Mouse (Mus musculus): ENCODE measurements around the gene Btbd8. TPM values are rescaled to one million over a fixed set of nuclear protein-coding genes. Genes with fewer than 3 reads are reported as not detected.
A peak's percentile ranks its signal among the peaks of the same experiment; 100 is the strongest.

The Btbd8 gene
- polyA plus RNA-seq, 1 experiment from 2014 or later: 4.7 TPM

GRCm38 (mm10) chr5:107498806-107499310 lies 61.1 kb downstream of the Btbd8 start:
- WGBS: 69% methylated on average over 5 of the region's 5 CpGs
- no peak overlapping the region for H3K27ac ChIP-seq (ENCODE audit: low read depth)
- no peak overlapping the region for H3K4me2 ChIP-seq (ENCODE audit: low read length)
- DNase-seq (ENCODE audit: low spot score): no peak
- H3K4me3 ChIP-seq (ENCODE audit: low read depth, low read length): 0 out of 2 replicates have a peak overlapping the region, but pooled peaks have one; percentile 1
- no peaks in the 10 kb centered on the region for H3K36me3 ChIP-seq (ENCODE audit: control insufficient read depth, insufficient read depth, low read length)
- no peaks in the 10 kb centered on the region for H3K9me3 ChIP-seq (ENCODE audit: control insufficient read depth, low read length)
- H3K9ac ChIP-seq (ENCODE audit: low read length): no peak overlapping the region
- H3K4me1 ChIP-seq (replicated peaks; ENCODE audit: control insufficient read depth, insufficient read depth, low read length): no peaks in the 10 kb centered on the region
- no peaks in the 10 kb centered on the region for H3K27me3 ChIP-seq (replicated peaks; ENCODE audit: control insufficient read depth, insufficient read depth, low read length)
- ATAC-seq (replicated peaks; ENCODE audit: low FRiP score, low TSS enrichment, low read depth): no peak

- no peak overlapping the region for H3K27ac ChIP-seq (ENCODE audit: low read depth)
- ATAC-seq (replicated peaks; ENCODE audit: low FRiP score, low TSS enrichment, low read depth) (no peak), DNase-seq (ENCODE audit: low spot score) (no peak)
- H3K4me2 ChIP-seq (ENCODE audit: low read length): no peak overlapping the region
- no peaks in the 10 kb centered on the region for H3K27me3 ChIP-seq (replicated peaks; ENCODE audit: control insufficient read depth, insufficient read depth, low read length)
- H3K4me3 ChIP-seq (ENCODE audit: low read depth, low read length): no peak overlapping the region
- H3K9ac ChIP-seq (ENCODE audit: low read length): no peak overlapping the region
- H3K36me3 ChIP-seq (ENCODE audit: control insufficient read depth, insufficient read depth, low read length): no peaks in the 10 kb centered on the region
- no peaks in the 10 kb centered on the region for H3K9me3 ChIP-seq (ENCODE audit: control insufficient read depth, low read length)
- H3K4me1 ChIP-seq (replicated peaks; ENCODE audit: control insufficient read depth, insufficient read depth, low read length): no peaks in the 10 kb centered on the region
- 90% methylated on average over 5 of the region's 5 CpGs for WGBS
These were observed 62.2 kb downstream of the Btbd8 start for GRCm38 (mm10) chr5:107499891-107500535.

- Histone ChIP-seq H3K9me3 (ENCODE audit: control insufficient read depth, low read length) (no peaks in the 10 kb centered on the region), H3K36me3 (ENCODE audit: control insufficient read depth, insufficient read depth, low read length) (no peaks in the 10 kb centered on the region; the same call in 1 of the 2 replicates), H3K9ac (ENCODE audit: low read length) (no peak overlapping the region), H3K4me3 (ENCODE audit: low read depth, low read length) (no peak overlapping the region), H3K27me3 (replicated peaks; ENCODE audit: control insufficient read depth, insufficient read depth, low read length) (no peaks in the 10 kb centered on the region), H3K4me2 (ENCODE audit: low read length) (no peak overlapping the region), H3K4me1 (replicated peaks; ENCODE audit: control insufficient read depth, insufficient read depth, low read length) (no peaks in the 10 kb centered on the region), H3K27ac (ENCODE audit: low read depth) (no peak overlapping the region)
- ATAC-seq (replicated peaks; ENCODE audit: low FRiP score, low TSS enrichment, low read depth) (no peak), DNase-seq (ENCODE audit: low spot score) (no peak)
- WGBS: 75% methylated on average over 1 of the region's 1 CpGs
These were observed 62.9 kb downstream of the Btbd8 start for GRCm38 (mm10) chr5:107500741-107501140.

- no peaks in the 10 kb centered on the region for H3K4me1 ChIP-seq (replicated peaks; ENCODE audit: control insufficient read depth, insufficient read depth, low read length)
- H3K9ac ChIP-seq (ENCODE audit: low read length): no peak within 1 kb of the TSS
- H3K4me3 ChIP-seq (ENCODE audit: low read depth, low read length): no peak within 1 kb of the TSS
- WGBS: 72% methylated on average over 4 of the region's 4 CpGs
- H3K36me3 ChIP-seq (ENCODE audit: control insufficient read depth, insufficient read depth, low read length): peaks cover 4% of the 10 kb centered on the region; the same call in 1 of the 2 replicates
- no peak within 1 kb of the TSS for H3K4me2 ChIP-seq (ENCODE audit: low read length)
- H3K9me3 ChIP-seq (ENCODE audit: control insufficient read depth, low read length): no peaks in the 10 kb centered on the region
- no peak for ATAC-seq (replicated peaks; ENCODE audit: low FRiP score, low TSS enrichment, low read depth)
- DNase-seq (ENCODE audit: low spot score): no peak
- no peak within 1 kb of the TSS for H3K27ac ChIP-seq (ENCODE audit: low read depth)
- H3K27me3 ChIP-seq (replicated peaks; ENCODE audit: control insufficient read depth, insufficient read depth, low read length): no peaks in the 10 kb centered on the region
These were observed 69.5 kb downstream of the Btbd8 start, which contains the start of gene Gm42669 for GRCm38 (mm10) chr5:107507321-107507720. Gene Gm42669, plus strand, starts transcription at chr5:107507621.

- Histone ChIP-seq H3K27me3 (replicated peaks; ENCODE audit: control insufficient read depth, insufficient read depth, low read length) (no peaks in the 10 kb centered on the region), H3K9ac (ENCODE audit: low read length) (no peak overlapping the region), H3K4me3 (ENCODE audit: low read depth, low read length) (no peak overlapping the region), H3K36me3 (ENCODE audit: control insufficient read depth, insufficient read depth, low read length) (peaks cover 4% of the 10 kb centered on the region; the same call in 1 of the 2 replicates), H3K4me1 (replicated peaks; ENCODE audit: control insufficient read depth, insufficient read depth, low read length) (no peaks in the 10 kb centered on the region), H3K9me3 (ENCODE audit: control insufficient read depth, low read length) (no peaks in the 10 kb centered on the region), H3K27ac (ENCODE audit: low read depth) (no peak overlapping the region), H3K4me2 (ENCODE audit: low read length) (no peak overlapping the region)
- WGBS: 84% methylated on average over 10 of the region's 10 CpGs
- ATAC-seq (replicated peaks; ENCODE audit: low FRiP score, low TSS enrichment, low read depth) (no peak), DNase-seq (ENCODE audit: low spot score) (no peak)
These were observed 72.7 kb downstream of the Btbd8 start for GRCm38 (mm10) chr5:107510503-107510902.

GRCm38 (mm10) chr5:107511326-107511725 lies 73.5 kb downstream of the Btbd8 start:
- H3K4me2 ChIP-seq (ENCODE audit: low read length): no peak overlapping the region
- H3K36me3 ChIP-seq (ENCODE audit: control insufficient read depth, insufficient read depth, low read length): 0 out of 2 replicates have a peak, but pooled peaks cover 4% of the 10 kb centered on the region
- no peak overlapping the region for H3K27ac ChIP-seq (ENCODE audit: low read depth)
- WGBS: 40% methylated on average over 2 of the region's 2 CpGs
- H3K4me3 ChIP-seq (ENCODE audit: low read depth, low read length): no peak overlapping the region
- no peak overlapping the region for H3K9ac ChIP-seq (ENCODE audit: low read length)
- H3K4me1 ChIP-seq (replicated peaks; ENCODE audit: control insufficient read depth, insufficient read depth, low read length): no peaks in the 10 kb centered on the region
- DNase-seq (ENCODE audit: low spot score) (no peak), ATAC-seq (replicated peaks; ENCODE audit: low FRiP score, low TSS enrichment, low read depth) (no peak)
- no peaks in the 10 kb centered on the region for H3K9me3 ChIP-seq (ENCODE audit: control insufficient read depth, low read length)
- H3K27me3 ChIP-seq (replicated peaks; ENCODE audit: control insufficient read depth, insufficient read depth, low read length): no peaks in the 10 kb centered on the region

DNA sequence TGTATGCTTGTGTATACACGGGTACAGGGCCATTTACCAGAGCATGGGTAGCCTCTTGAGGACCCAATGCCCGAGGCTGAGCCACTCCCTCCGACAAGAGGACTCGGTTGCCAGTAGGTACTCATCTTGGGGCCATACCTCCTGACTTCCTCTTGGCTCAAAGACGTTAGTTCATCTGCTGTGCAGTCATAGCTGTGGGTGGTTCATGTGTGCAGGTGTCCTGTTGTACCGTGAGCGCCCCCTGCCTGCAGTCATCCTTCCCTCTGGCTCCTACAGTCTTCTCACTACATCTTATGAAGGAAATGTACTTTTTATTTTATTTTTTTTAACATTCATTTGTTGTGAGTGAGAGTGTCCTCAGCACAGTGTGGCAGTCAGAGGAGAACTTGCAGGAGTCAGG lies 75.8 kb downstream of the Btbd8 start:
- H3K4me2 ChIP-seq (ENCODE audit: low read length): no peak overlapping the region
- ATAC-seq (replicated peaks; ENCODE audit: low FRiP score, low TSS enrichment, low read depth) (no peak), DNase-seq (ENCODE audit: low spot score) (peak; percentile 73)
- H3K27ac ChIP-seq (ENCODE audit: low read depth): no peak overlapping the region
- no peaks in the 10 kb centered on the region for H3K36me3 ChIP-seq (ENCODE audit: control insufficient read depth, insufficient read depth, low read length)
- WGBS: 51% methylated on average over 7 of the region's 7 CpGs
- H3K9me3 ChIP-seq (ENCODE audit: control insufficient read depth, low read length): no peaks in the 10 kb centered on the region
- H3K9ac ChIP-seq (ENCODE audit: low read length): no peak overlapping the region
- no peaks in the 10 kb centered on the region for H3K27me3 ChIP-seq (replicated peaks; ENCODE audit: control insufficient read depth, insufficient read depth, low read length)
- no peak overlapping the region for H3K4me3 ChIP-seq (ENCODE audit: low read depth, low read length)
- no peaks in the 10 kb centered on the region for H3K4me1 ChIP-seq (replicated peaks; ENCODE audit: control insufficient read depth, insufficient read depth, low read length)

GRCm38 (mm10) chr5:107515453-107515852 lies 77.7 kb downstream of the Btbd8 start:
- no peaks in the 10 kb centered on the region for H3K4me1 ChIP-seq (replicated peaks; ENCODE audit: control insufficient read depth, insufficient read depth, low read length)
- H3K27me3 ChIP-seq (replicated peaks; ENCODE audit: control insufficient read depth, insufficient read depth, low read length): no peaks in the 10 kb centered on the region
- ATAC-seq (replicated peaks; ENCODE audit: low FRiP score, low TSS enrichment, low read depth) (no peak), DNase-seq (ENCODE audit: low spot score) (no peak)
- H3K4me2 ChIP-seq (ENCODE audit: low read length): no peak overlapping the region
- H3K9me3 ChIP-seq (ENCODE audit: control insufficient read depth, low read length): no peaks in the 10 kb centered on the region
- no peak overlapping the region for H3K9ac ChIP-seq (ENCODE audit: low read length)
- no peaks in the 10 kb centered on the region for H3K36me3 ChIP-seq (ENCODE audit: control insufficient read depth, insufficient read depth, low read length)
- H3K27ac ChIP-seq (ENCODE audit: low read depth): no peak overlapping the region
- 97% methylated on average over 3 of the region's 3 CpGs for WGBS
- H3K4me3 ChIP-seq (ENCODE audit: low read depth, low read length): no peak overlapping the region

- no peak overlapping the region for H3K4me3 ChIP-seq (ENCODE audit: low read depth, low read length)
- DNase-seq (ENCODE audit: low spot score): no peak
- 91% methylated on average over 1 of the region's 1 CpGs for WGBS
- H3K9me3 ChIP-seq (ENCODE audit: control insufficient read depth, low read length): no peaks in the 10 kb centered on the region
- no peak overlapping the region for H3K9ac ChIP-seq (ENCODE audit: low read length)
- H3K4me2 ChIP-seq (ENCODE audit: low read length): no peak overlapping the region
- H3K4me1 ChIP-seq (replicated peaks; ENCODE audit: control insufficient read depth, insufficient read depth, low read length): no peaks in the 10 kb centered on the region
- no peaks in the 10 kb centered on the region for H3K27me3 ChIP-seq (replicated peaks; ENCODE audit: control insufficient read depth, insufficient read depth, low read length)
- ATAC-seq (replicated peaks; ENCODE audit: low FRiP score, low TSS enrichment, low read depth): no peak
- H3K36me3 ChIP-seq (ENCODE audit: control insufficient read depth, insufficient read depth, low read length): no peaks in the 10 kb centered on the region
- H3K27ac ChIP-seq (ENCODE audit: low read depth): no peak overlapping the region
These were observed 78.3 kb downstream of the Btbd8 start for GRCm38 (mm10) chr5:107516087-107516486.
